Mouse (Mus musculus) liver, adult 2 months (tissue): ENCODE data around the gene Nol4l.

ENCODE experiments used
- CTCF ChIP-seq: fragments of 200-500 bp; IDR thresholded peaks from 2 replicates; pipeline ENCODE4 v1.5.1; 2011; ENCODE audit warnings: low read depth, low read length, control low read depth
- POLR2A ChIP-seq: fragments of 200-500 bp; IDR thresholded peaks from 2 replicates; pipeline ENCODE4 v1.6.1; 2011; ENCODE audit warnings: low read length, control low read depth; ENCODE audit not compliant: insufficient read depth; ENCODE audit errors: extremely low read depth

- TF ChIP-seq CTCF: no peak
- no peak for TF ChIP-seq POLR2A
Measured at GRCm38 (mm10) chr2:153525906-153526311, 3.9 kb downstream of the Nol4l start.
